Comparison of ENCODE assay signal across 19 mouse cellular contexts in the genomic region with DNA sequence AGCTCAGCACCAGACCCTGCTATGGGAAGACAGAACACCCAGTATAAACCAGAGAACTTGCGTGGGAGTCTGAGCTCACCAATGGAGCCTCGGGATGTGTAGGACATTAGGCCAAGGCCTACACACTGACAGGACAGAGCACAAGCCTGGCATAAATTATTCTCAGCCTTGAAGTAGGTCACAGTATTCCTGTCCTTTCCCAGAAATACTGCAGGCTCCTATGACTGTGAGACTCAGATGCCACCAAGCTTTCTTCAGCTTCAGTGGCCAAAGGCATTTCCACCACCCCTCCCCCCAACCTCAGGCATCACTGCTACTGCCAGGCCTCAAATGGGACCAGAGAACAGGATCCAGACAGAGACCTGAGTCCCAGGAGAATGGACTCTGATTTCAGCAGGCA. TPM values are rescaled to one million over a fixed set of nuclear protein-coding genes. Genes with fewer than 3 reads are reported as not detected.
A peak's percentile ranks its signal among the peaks of the same experiment; 100 is the strongest.
DNase-seq lines count a peak whose midpoint lies in the region; ATAC-seq lines count a peak whose summit lies in the region.
"Had no signal": no experiment of that assay in that cellular context is flagged by ENCODE, and none has a peak within 500 bp of the region (broad histone marks: within the 10 kb centered on the region; RNA-seq: fewer than 3 reads in every experiment).

No protein-coding gene starts in this region.

- H3K4me2 ChIP-seq in midbrain, embryonic 13.5 days (replicated peaks), result no peak overlapping the region
- H3K4me2 ChIP-seq in midbrain, embryonic 15.5 days, result no peak overlapping the region
- H3K4me2 ChIP-seq: embryonic facial prominence, embryonic 15.5 days; forebrain, embryonic 15.5 days; heart, embryonic 12.5 days; midbrain, embryonic 12.5 days; neural tube, embryonic 12.5 days had no signal

- no peaks in the 10 kb centered on the region for H3K27me3 ChIP-seq in midbrain, embryonic 13.5 days
- no peaks in the 10 kb centered on the region for H3K27me3 ChIP-seq in midbrain, embryonic 15.5 days (replicated peaks)
- H3K27me3 ChIP-seq: embryonic facial prominence, embryonic 15.5 days; forebrain, embryonic 15.5 days; heart, embryonic 12.5 days; midbrain, embryonic 12.5 days; neural tube, embryonic 12.5 days had no signal

- DNase-seq in adrenal gland, adult 8-10 months, result peak; percentile 26
- no peak for DNase-seq in adrenal gland, postnatal 25 days
- DNase-seq in heart, adult 11 months, result peak; percentile 67
- DNase-seq in heart, adult 18-20 months, result no peak
- peak; percentile 12 to 37 for DNase-seq in kidney, postnatal 4 days
- no peak for DNase-seq in spleen, adult 12 weeks (ENCODE audit: low spot score)
- DNase-seq: heart, postnatal 36 days; liver, postnatal 0 days; lung, postnatal 36 days; thymus, adult 18-20 months had no signal

- no peak overlapping the region for H3K27ac ChIP-seq in midbrain, embryonic 13.5 days
- H3K27ac ChIP-seq in midbrain, embryonic 15.5 days, result no peak overlapping the region
- H3K27ac ChIP-seq: embryonic facial prominence, embryonic 15.5 days; forebrain, embryonic 15.5 days; midbrain, embryonic 12.5 days; neural tube, embryonic 12.5 days had no signal

- no peak overlapping the region for H3K9ac ChIP-seq in midbrain, embryonic 13.5 days (replicated peaks)
- no peak overlapping the region for H3K9ac ChIP-seq in midbrain, embryonic 15.5 days
- H3K9ac ChIP-seq: embryonic facial prominence, embryonic 15.5 days; forebrain, embryonic 15.5 days; heart, embryonic 12.5 days; liver, postnatal 0 days; midbrain, embryonic 12.5 days; neural tube, embryonic 12.5 days had no signal

- 91% methylated on average over 2 of the region's 2 CpGs for WGBS in midbrain, embryonic 13.5 days
- WGBS in midbrain, embryonic 15.5 days, result 87% methylated on average over 2 of the region's 2 CpGs

- ATAC-seq in midbrain, embryonic 13.5 days, result 0 out of 2 replicates have a peak, but pooled peaks have one; percentile 30
- no peak; the same call in 1 of the 2 replicates for ATAC-seq in midbrain, embryonic 15.5 days (replicated peaks)
- ATAC-seq: activated CD4-positive, CD25-positive, alpha-beta regulatory T cell, adult 4 months; forebrain, embryonic 15.5 days; liver, postnatal 0 days had no signal

- no peaks in the 10 kb centered on the region for H3K36me3 ChIP-seq in midbrain, embryonic 13.5 days
- H3K36me3 ChIP-seq in midbrain, embryonic 15.5 days (replicated peaks), result no peaks in the 10 kb centered on the region
- H3K36me3 ChIP-seq: embryonic facial prominence, embryonic 15.5 days; forebrain, embryonic 15.5 days; heart, embryonic 12.5 days; midbrain, embryonic 12.5 days; neural tube, embryonic 12.5 days had no signal

- no peak overlapping the region for H3K4me3 ChIP-seq in midbrain, embryonic 13.5 days (replicated peaks)
- H3K4me3 ChIP-seq in midbrain, embryonic 15.5 days, result no peak overlapping the region
- H3K4me3 ChIP-seq: embryonic facial prominence, embryonic 15.5 days; forebrain, embryonic 15.5 days; heart, embryonic 12.5 days; midbrain, embryonic 12.5 days; neural tube, embryonic 12.5 days had no signal

- H3K4me1 ChIP-seq in midbrain, embryonic 13.5 days (replicated peaks), result no peaks in the 10 kb centered on the region
- H3K4me1 ChIP-seq in midbrain, embryonic 15.5 days, result no peaks in the 10 kb centered on the region
- H3K4me1 ChIP-seq: forebrain, embryonic 15.5 days; heart, embryonic 12.5 days; midbrain, embryonic 12.5 days; neural tube, embryonic 12.5 days had no signal

- no peaks in the 10 kb centered on the region for H3K9me3 ChIP-seq in midbrain, embryonic 13.5 days
- H3K9me3 ChIP-seq in midbrain, embryonic 15.5 days, result no peaks in the 10 kb centered on the region
- H3K9me3 ChIP-seq: embryonic facial prominence, embryonic 15.5 days; forebrain, embryonic 15.5 days; heart, embryonic 12.5 days; midbrain, embryonic 12.5 days; neural tube, embryonic 12.5 days had no signal

RNA-seq across cellular contexts. Expression of gene Pde1a, which starts 54.7 kb away (rescaled TPM):
- total RNA-seq in adrenal gland, adult 8-10 months (2022), result 10 to 100 TPM in 3 of 4 experiments, 1 to 10 TPM in 1; 9.0 to 15.1 (median 12.7) TPM
- total RNA-seq in adrenal gland, postnatal 25 days (2021), result 17.1 and 18.6 TPM in 2 replicates
- 1 to 10 TPM; 4.9 to 7.7 TPM for total RNA-seq in heart, adult 18-20 months (2021)
- 2.8 and 4.3 TPM in 2 replicates for polyA plus RNA-seq in midbrain, embryonic 13.5 days (2015; fragmentation: Nextera tagmentation; extraction: Ambion mirVana)
- polyA plus RNA-seq in midbrain, embryonic 15.5 days (2015; fragmentation: Nextera tagmentation; extraction: Ambion mirVana), result 7.2 and 7.9 TPM in 2 replicates
- total RNA-seq: common myeloid progenitor, adult 5-6 weeks had no signal
- polyA plus RNA-seq: activated CD4-positive, CD25-positive, alpha-beta regulatory T cell, adult 4 months had no signal

Comparison
In these comparisons a context has a peak if more than half of its experiments do, and no peak if none do; other contexts are left out.
1. DNase-seq: peak in adrenal gland, adult 8-10 months (single experiment), heart, adult 11 months (single experiment) and kidney, postnatal 4 days (2 of 2); none in adrenal gland, postnatal 25 days (single experiment), heart, adult 18-20 months (0 of 2) and spleen, adult 12 weeks (single experiment).